Mouse (Mus musculus) cortical plate, adult 2 months (tissue): ENCODE results near the gene Clmp.

ENCODE experiments used
- CTCF ChIP-seq: fragments of 200-500 bp; IDR thresholded peaks from 2 replicates; pipeline ENCODE4 v1.5.1; 2011; ENCODE audit warnings: mild to moderate bottlenecking, control low read depth, low read length; ENCODE audit not compliant: insufficient read depth; ENCODE audit errors: extremely low read depth
- POLR2A ChIP-seq: fragments of 200-500 bp; IDR thresholded peaks from 2 replicates; pipeline ENCODE4 v1.6.1; 2011; ENCODE audit warnings: mild to moderate bottlenecking, low read length, control low read depth; ENCODE audit not compliant: insufficient read depth; ENCODE audit errors: extremely low read depth

DNA sequence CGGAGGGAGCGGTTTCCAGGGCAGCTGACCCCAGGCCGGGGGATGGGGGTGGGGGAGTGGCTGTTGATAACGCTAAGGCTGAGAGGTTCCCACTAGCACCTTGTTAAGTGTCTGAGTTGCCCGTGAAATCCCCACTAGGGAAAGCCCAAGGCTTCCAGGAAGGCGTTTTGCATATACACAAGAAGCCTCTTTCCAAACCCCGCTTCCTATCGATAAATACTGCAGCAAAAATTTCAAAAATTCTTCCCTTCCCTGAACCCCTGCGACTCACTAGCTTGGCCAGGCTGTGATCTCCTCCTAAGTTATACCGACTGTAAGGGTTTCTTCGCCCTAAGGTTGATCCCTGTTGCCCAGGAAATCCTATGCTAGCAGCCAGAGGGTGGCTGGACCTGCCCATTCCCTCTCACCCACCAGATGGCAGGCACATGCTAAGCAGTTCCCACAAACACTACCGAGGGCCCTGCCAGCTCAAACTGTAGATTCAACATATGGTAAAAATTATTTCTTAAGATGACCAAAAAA, 71.4 kb downstream of the Clmp start:
- TF ChIP-seq CTCF (peak; percentile 20; the same call in 1 of the 2 replicates), POLR2A (no peak)
